Mouse (Mus musculus): ENCODE results near the gene Pusl1. TPM values are rescaled to one million over a fixed set of nuclear protein-coding genes. Genes with fewer than 3 reads are reported as not detected.

Pusl1 gene
- polyA plus RNA-seq, 1 experiment from 2014 or later: 63.9 TPM

DNA sequence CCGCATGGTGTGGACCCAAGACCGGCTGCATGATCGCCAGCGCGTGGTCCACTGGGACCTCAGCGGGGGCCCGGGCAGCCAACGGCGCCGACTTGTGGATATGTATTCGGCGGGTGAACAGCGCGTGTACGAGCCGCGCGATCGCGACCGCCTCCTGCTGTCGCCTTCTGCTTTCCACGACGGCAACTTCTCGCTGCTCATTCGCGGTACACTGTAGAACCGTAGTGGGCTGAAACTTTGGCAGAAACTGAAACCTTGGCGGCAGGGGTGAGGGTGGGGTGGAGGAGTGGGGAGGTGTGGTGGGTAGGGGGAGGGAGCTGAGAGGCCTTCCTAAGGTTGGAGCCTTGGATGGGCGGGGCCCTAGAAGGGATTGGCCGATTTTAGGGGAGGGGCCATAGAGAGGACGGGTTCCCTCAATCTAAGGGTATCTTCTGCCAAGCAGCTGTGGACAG is 50.6 kb downstream of the Pusl1 start:
- peaks cover 7% of the 10 kb centered on the region for H3K4me1 ChIP-seq (ENCODE audit: control insufficient read depth, insufficient read depth, low read length)
- no peaks in the 10 kb centered on the region for H3K9me3 ChIP-seq (replicated peaks; ENCODE audit: control insufficient read depth, low read length, poor library complexity, severe bottlenecking)
- H3K27me3 ChIP-seq (ENCODE audit: control insufficient read depth, insufficient read depth, low read depth, low read length): peaks cover 14% of the 10 kb centered on the region
- WGBS: under 1% methylated on average over 32 of the region's 32 CpGs
- peak overlapping the region; percentile 53 for H3K4me2 ChIP-seq (ENCODE audit: low read length)
- H3K36me3 ChIP-seq (ENCODE audit: control insufficient read depth, insufficient read depth, low read length): no peaks in the 10 kb centered on the region
- H3K27ac ChIP-seq (ENCODE audit: low read length): no peak overlapping the region
- H3K4me3 ChIP-seq (ENCODE audit: low read depth, low read length): peak overlapping the region; percentile 27
- H3K9ac ChIP-seq (ENCODE audit: low read depth, low read length): peak overlapping the region; percentile 49
- ATAC-seq: peak; percentile 47

DNA sequence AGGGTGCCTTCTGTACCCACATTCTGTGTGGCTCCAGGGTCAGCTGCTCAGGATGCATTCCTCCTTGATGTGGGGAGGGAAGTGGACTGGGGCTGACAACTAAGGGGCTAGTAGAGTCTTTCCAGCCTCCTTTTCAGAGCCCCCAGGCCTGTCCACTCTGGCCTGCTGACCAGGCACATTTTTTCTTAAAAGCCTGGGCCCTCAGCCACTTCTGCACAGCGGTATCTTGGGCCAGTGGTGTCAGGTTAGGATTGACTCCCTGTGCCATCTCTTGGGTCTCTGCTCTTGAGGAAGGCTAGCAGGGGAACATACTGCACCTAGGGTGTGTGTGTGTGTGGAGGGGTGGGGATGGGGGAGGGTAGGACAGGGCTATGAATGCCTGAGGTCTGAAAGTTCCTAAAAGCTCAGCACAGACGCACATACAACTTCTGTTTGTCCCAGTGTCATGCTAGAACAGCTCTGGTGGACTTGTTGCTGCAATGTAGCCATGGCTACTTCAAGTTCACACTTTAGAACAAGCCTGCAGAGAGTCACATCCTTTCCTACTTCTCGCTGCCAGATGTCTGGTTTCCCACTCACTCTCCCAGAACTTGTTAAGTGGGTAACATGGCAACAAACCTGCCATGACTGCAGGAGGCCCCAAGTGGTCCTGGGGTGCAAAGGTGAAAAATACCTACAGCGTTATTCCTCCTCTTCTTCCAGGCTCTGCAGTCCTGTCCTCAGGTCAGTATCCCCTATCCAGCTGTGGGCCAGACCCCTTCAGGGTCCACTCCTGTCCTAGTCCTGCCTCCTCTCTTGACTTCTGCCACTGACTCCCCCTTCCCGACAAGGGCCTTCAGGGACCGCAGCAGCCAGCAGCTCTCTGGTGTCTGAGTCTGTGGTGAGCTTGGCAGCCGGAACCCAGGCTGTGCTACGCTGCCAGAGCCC is 51.2 kb downstream of the Pusl1 start:
- Histone ChIP-seq H3K4me3 (ENCODE audit: low read depth, low read length) (peak overlapping the region; percentile 27), H3K27ac (ENCODE audit: low read length) (peak overlapping the region; percentile 31; the same call in 1 of the 2 replicates), H3K9me3 (replicated peaks; ENCODE audit: control insufficient read depth, low read length, poor library complexity, severe bottlenecking) (no peaks in the 10 kb centered on the region), H3K4me2 (ENCODE audit: low read length) (peak overlapping the region; percentile 53), H3K27me3 (ENCODE audit: control insufficient read depth, insufficient read depth, low read depth, low read length) (peaks cover 14% of the 10 kb centered on the region), H3K36me3 (ENCODE audit: control insufficient read depth, insufficient read depth, low read length) (no peaks in the 10 kb centered on the region), H3K9ac (ENCODE audit: low read depth, low read length) (peak overlapping the region; percentile 49), H3K4me1 (ENCODE audit: control insufficient read depth, insufficient read depth, low read length) (peaks cover 7% of the 10 kb centered on the region)
- 7% methylated on average over 8 of the region's 8 CpGs for WGBS
- ATAC-seq: no peak

GRCm38 (mm10) chr4:155839483-155839910 is 52.1 kb downstream of the Pusl1 start, which contains the start of gene Mxra8:
Gene Mxra8, plus strand, starts transcription at chr4:155839680.
- H3K9me3 ChIP-seq (replicated peaks; ENCODE audit: control insufficient read depth, low read length, poor library complexity, severe bottlenecking): no peaks in the 10 kb centered on the region
- ATAC-seq: peak; percentile 74; the same call in 1 of the 2 replicates
- peaks cover 14% of the 10 kb centered on the region for H3K27me3 ChIP-seq (ENCODE audit: control insufficient read depth, insufficient read depth, low read depth, low read length)
- peak within 1 kb of the TSS; percentile 31; the same call in 1 of the 2 replicates for H3K27ac ChIP-seq (ENCODE audit: low read length)
- H3K4me1 ChIP-seq (ENCODE audit: control insufficient read depth, insufficient read depth, low read length): peaks cover 7% of the 10 kb centered on the region
- H3K9ac ChIP-seq (ENCODE audit: low read depth, low read length): no peak within 1 kb of the TSS
- H3K36me3 ChIP-seq (ENCODE audit: control insufficient read depth, insufficient read depth, low read length): no peaks in the 10 kb centered on the region
- WGBS: 4% methylated on average over 16 of the region's 16 CpGs
- peak within 1 kb of the TSS; percentile 53 for H3K4me2 ChIP-seq (ENCODE audit: low read length)
- H3K4me3 ChIP-seq (ENCODE audit: low read depth, low read length): peak within 1 kb of the TSS; percentile 3; the same call in 1 of the 2 replicates

DNA sequence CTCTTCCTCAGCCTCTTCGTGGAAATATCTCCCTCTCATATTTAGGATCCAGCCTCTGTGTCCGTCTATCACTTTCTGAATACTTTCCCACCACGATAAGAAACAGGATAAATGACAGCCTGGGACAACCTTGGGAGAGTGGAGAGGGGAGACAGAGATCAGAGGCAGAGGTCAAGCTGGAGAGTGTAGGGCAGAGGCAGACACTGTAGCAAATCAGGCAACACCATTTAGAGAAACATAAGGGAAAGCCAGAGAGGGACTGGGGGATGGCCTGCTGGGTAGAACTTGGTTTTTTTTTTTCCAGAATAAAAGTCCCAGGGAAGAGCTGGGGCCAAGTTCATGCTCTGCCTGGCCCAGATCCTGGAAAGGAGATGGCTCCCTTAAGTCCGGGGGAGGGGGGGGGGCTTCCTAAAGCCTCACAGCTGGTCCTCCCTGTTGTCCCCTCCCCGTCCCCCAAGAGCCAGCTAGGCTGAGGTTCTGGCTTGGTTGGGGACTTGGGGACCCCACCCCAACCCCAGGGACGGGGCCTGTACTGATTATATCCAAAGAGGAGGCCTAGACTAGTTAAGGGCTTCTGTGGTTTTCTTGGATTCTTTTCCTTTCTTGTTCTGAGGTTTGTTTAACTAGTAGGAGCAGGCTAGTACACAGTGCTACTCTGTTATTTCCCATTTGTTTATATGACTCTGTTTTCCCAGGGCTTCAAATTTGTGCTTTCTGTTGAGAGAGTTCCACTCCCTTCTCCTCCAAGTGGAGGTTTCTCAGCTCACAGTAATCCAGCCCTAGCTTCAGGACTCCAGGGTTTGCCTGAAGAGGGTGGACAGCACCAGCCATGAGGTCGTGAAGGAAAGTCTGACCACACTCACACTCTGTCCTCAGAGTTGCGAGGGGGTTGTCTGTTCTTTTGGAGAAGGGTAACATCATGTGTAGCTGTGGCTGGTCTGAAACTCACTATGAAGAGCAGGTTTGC is 53.1 kb downstream of the Pusl1 start:
- H3K4me3 ChIP-seq (ENCODE audit: low read depth, low read length): no peak overlapping the region
- H3K9me3 ChIP-seq (replicated peaks; ENCODE audit: control insufficient read depth, low read length, poor library complexity, severe bottlenecking): no peaks in the 10 kb centered on the region
- no peak overlapping the region for H3K4me2 ChIP-seq (ENCODE audit: low read length)
- H3K27me3 ChIP-seq (ENCODE audit: control insufficient read depth, insufficient read depth, low read depth, low read length): peaks cover 14% of the 10 kb centered on the region
- H3K4me1 ChIP-seq (ENCODE audit: control insufficient read depth, insufficient read depth, low read length): peaks cover 12% of the 10 kb centered on the region
- 65% methylated on average over 8 of the region's 8 CpGs for whole genome bisulfite sequencing
- ATAC-seq: no peak
- no peak overlapping the region for H3K9ac ChIP-seq (ENCODE audit: low read depth, low read length)
- no peak overlapping the region for H3K27ac ChIP-seq (ENCODE audit: low read length)
- no peaks in the 10 kb centered on the region for H3K36me3 ChIP-seq (ENCODE audit: control insufficient read depth, insufficient read depth, low read length)

Small RNAs within 50 kb of the gene (microRNA-seq; reads per million reads assigned to microRNA genes)
- gene Gm22991: not detected

Other genes starting within 250 kb of the Pusl1 start
- not detected in 2 replicates for gene Gm10563, start 246.4 kb downstream of the Pusl1 start, polyA plus RNA-seq (2015; fragmentation: Nextera tagmentation; extraction: Ambion mirVana)
- 3.1 and 4.6 TPM in 2 replicates for gene Mmp23, start 238.4 kb downstream of the Pusl1 start, polyA plus RNA-seq (2015; fragmentation: Nextera tagmentation; extraction: Ambion mirVana)
- 57.3 and 60.9 TPM in 2 replicates for gene Mib2, start 222.6 kb downstream of the Pusl1 start, polyA plus RNA-seq (2015; fragmentation: Nextera tagmentation; extraction: Ambion mirVana)
- gene Fndc10, start 197.4 kb downstream of the Pusl1 start, polyA plus RNA-seq (2015; fragmentation: Nextera tagmentation; extraction: Ambion mirVana): 11.4 and 12.2 TPM in 2 replicates
- 151 and 153 TPM in 2 replicates for gene Ssu72, start 187.0 kb downstream of the Pusl1 start, polyA plus RNA-seq (2015; fragmentation: Nextera tagmentation; extraction: Ambion mirVana)
- 22.0 and 25.3 TPM in 2 replicates for gene Tmem240, start 157.0 kb downstream of the Pusl1 start, polyA plus RNA-seq (2015; fragmentation: Nextera tagmentation; extraction: Ambion mirVana)
- gene Atad3a, start 130.7 kb downstream of the Pusl1 start, polyA plus RNA-seq (2015; fragmentation: Nextera tagmentation; extraction: Ambion mirVana): 87.9 and 93.2 TPM in 2 replicates
- gene Vwa1, start 117.1 kb downstream of the Pusl1 start, polyA plus RNA-seq (2015; fragmentation: Nextera tagmentation; extraction: Ambion mirVana): 31.0 and 31.5 TPM in 2 replicates
- gene Tmem88b, start 105.9 kb downstream of the Pusl1 start, polyA plus RNA-seq (2015; fragmentation: Nextera tagmentation; extraction: Ambion mirVana): 0.85 and 1.1 TPM in 2 replicates
- not detected in 2 replicates for gene Ankrd65, start 101.3 kb downstream of the Pusl1 start, polyA plus RNA-seq (2015; fragmentation: Nextera tagmentation; extraction: Ambion mirVana)
- 243 and 257 TPM in 2 replicates for gene Mrpl20, start 88.9 kb downstream of the Pusl1 start, polyA plus RNA-seq (2015; fragmentation: Nextera tagmentation; extraction: Ambion mirVana)
- 148 and 154 TPM in 2 replicates for gene Ccnl2, start 79.3 kb downstream of the Pusl1 start, polyA plus RNA-seq (2015; fragmentation: Nextera tagmentation; extraction: Ambion mirVana)
- gene Aurkaip1, start 60.5 kb downstream of the Pusl1 start, polyA plus RNA-seq (2015; fragmentation: Nextera tagmentation; extraction: Ambion mirVana): 131 and 134 TPM in 2 replicates
- 16.9 and 21.1 TPM in 2 replicates for gene Mxra8, start 52.1 kb downstream of the Pusl1 start, polyA plus RNA-seq (2015; fragmentation: Nextera tagmentation; extraction: Ambion mirVana)
- gene Dvl1, start 44.4 kb downstream of the Pusl1 start, polyA plus RNA-seq (2015; fragmentation: Nextera tagmentation; extraction: Ambion mirVana): 10.3 and 11.0 TPM in 2 replicates
- 0.29 and 0.58 TPM in 2 replicates for gene Tas1r3, start 28.4 kb downstream of the Pusl1 start, polyA plus RNA-seq (2015; fragmentation: Nextera tagmentation; extraction: Ambion mirVana)
- gene Cptp, start 22.3 kb downstream of the Pusl1 start, polyA plus RNA-seq (2015; fragmentation: Nextera tagmentation; extraction: Ambion mirVana): 25.1 and 28.1 TPM in 2 replicates
- gene Ints11, start 22.2 kb downstream of the Pusl1 start, polyA plus RNA-seq (2015; fragmentation: Nextera tagmentation; extraction: Ambion mirVana): 75.7 and 78.7 TPM in 2 replicates
- gene Acap3, start within 50 bp of the Pusl1 start, polyA plus RNA-seq (2015; fragmentation: Nextera tagmentation; extraction: Ambion mirVana): 77.4 and 78.1 TPM in 2 replicates
- gene Ube2j2, start 52.0 kb upstream of the Pusl1 start, polyA plus RNA-seq (2015; fragmentation: Nextera tagmentation; extraction: Ambion mirVana): 109 and 110 TPM in 2 replicates
- gene C1qtnf12, start 70.5 kb upstream of the Pusl1 start, polyA plus RNA-seq (2015; fragmentation: Nextera tagmentation; extraction: Ambion mirVana): 6.6 and 7.8 TPM in 2 replicates
- 37.8 and 41.0 TPM in 2 replicates for gene B3galt6, start 100.9 kb upstream of the Pusl1 start, polyA plus RNA-seq (2015; fragmentation: Nextera tagmentation; extraction: Ambion mirVana)
- 112 and 114 TPM in 2 replicates for gene Sdf4, start 101.1 kb upstream of the Pusl1 start, polyA plus RNA-seq (2015; fragmentation: Nextera tagmentation; extraction: Ambion mirVana)
- gene Tnfrsf4, start 122.1 kb upstream of the Pusl1 start, polyA plus RNA-seq (2015; fragmentation: Nextera tagmentation; extraction: Ambion mirVana): 0.91 TPM in 1 of 2 replicates, not detected in the other
- gene Tnfrsf18, start 134.4 kb upstream of the Pusl1 start, polyA plus RNA-seq (2015; fragmentation: Nextera tagmentation; extraction: Ambion mirVana): 2.0 and 2.4 TPM in 2 replicates
- gene Ttll10, start 167.6 kb upstream of the Pusl1 start, polyA plus RNA-seq (2015; fragmentation: Nextera tagmentation; extraction: Ambion mirVana): not detected in 2 replicates
- 34.3 and 38.6 TPM in 2 replicates for gene 9430015G10Rik, start 218.2 kb upstream of the Pusl1 start, polyA plus RNA-seq (2015; fragmentation: Nextera tagmentation; extraction: Ambion mirVana)
- 0.54 and 0.75 TPM in 2 replicates for gene Rnf223, start 238.7 kb upstream of the Pusl1 start, polyA plus RNA-seq (2015; fragmentation: Nextera tagmentation; extraction: Ambion mirVana)

Measured in midbrain, embryonic 16.5 days (tissue).